Mouse (Mus musculus) skeletal muscle tissue, adult 2 months (tissue): ENCODE results near the gene Fam122b.
A peak's percentile ranks its signal among the peaks of the same experiment; 100 is the strongest.
"Not testable (repeated sequence)": the region's sequence is repeated elsewhere in the genome, so short reads cannot be mapped to it uniquely, and the experiment has no call there.

Experiments
- DNase-seq: peaks from one replicate; pipeline ENCODE4 v3.0.0-alpha.2; 2012; ENCODE audit warnings: low read depth, low spot score

Fam122b gene

GRCm38 (mm10) chrX:53269289-53270062, at the start of gene Fam122b:
Fam122b (minus strand) TSS chrX:53269805.
- peak; percentile 90 for DNase-seq

GRCm38 (mm10) chrX:53287924-53288323, 18.3 kb upstream of the Fam122b start:
- no peak for DNase-seq

- no peak for DNase-seq
These were observed 3.5 kb upstream of the Fam122b start, which contains the start of gene Fam122c for GRCm38 (mm10) chrX:53273124-53273523. Fam122c (plus strand) TSS chrX:53273424.

GRCm38 (mm10) chrX:53271628-53272027, 2.0 kb upstream of the Fam122b start:
- DNase-seq: not testable (repeated sequence)

DNA sequence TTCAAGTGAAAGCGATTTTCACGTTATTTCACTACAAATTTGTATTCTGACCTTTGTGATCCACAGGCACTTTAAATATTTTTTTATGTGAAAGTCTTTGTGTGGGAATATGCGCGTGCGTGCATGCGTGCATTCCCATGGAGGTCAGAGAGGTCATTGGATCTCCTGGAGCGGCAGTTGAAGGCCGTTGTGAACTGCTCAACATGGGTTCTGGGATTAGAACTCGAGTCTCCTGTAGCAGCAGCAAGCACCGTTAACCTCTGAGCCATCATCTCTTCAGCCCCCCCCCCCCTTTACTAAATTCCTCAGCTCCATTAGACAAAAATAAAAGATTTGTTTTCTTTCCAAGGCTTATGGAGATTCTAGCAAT, 443 bp upstream of the Fam122b start:
- DNase-seq: no peak

- peak; percentile 10 for DNase-seq
These were observed 749 bp downstream of the Fam122b start for GRCm38 (mm10) chrX:53268856-53269255.

- no peak for DNase-seq
These were observed 3.4 kb downstream of the Fam122b start for GRCm38 (mm10) chrX:53266186-53266585.

- no peak for DNase-seq
These were observed 14.4 kb downstream of the Fam122b start for GRCm38 (mm10) chrX:53255195-53255594.

GRCm38 (mm10) chrX:53240011-53240410, 29.6 kb downstream of the Fam122b start, which contains the start of gene Plac1:
Plac1 (minus strand) TSS chrX:53240111.
- DNase-seq: no peak

DNA sequence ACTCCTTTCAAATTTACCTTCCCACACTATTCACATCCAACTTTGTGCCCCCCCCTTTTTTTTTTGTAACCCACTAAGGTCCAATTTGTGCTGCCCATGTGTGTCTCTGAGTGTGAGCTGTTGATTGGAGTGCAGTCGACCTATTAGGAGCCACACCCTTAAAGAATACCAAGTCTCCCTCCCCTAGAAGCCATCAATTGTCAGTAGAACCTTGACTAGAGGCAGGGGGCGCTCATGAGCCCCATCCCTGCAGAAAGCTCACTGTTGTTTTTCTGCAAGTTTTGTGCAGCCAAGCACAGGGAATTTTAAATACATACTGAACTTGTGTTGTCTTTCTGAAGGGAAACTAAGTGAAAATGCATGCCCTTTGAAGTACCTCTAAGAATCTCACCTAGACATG, 31.6 kb downstream of the Fam122b start:
- no peak for DNase-seq

GRCm38 (mm10) chrX:53236404-53236803, 33.2 kb downstream of the Fam122b start:
- DNase-seq: no peak

DNA sequence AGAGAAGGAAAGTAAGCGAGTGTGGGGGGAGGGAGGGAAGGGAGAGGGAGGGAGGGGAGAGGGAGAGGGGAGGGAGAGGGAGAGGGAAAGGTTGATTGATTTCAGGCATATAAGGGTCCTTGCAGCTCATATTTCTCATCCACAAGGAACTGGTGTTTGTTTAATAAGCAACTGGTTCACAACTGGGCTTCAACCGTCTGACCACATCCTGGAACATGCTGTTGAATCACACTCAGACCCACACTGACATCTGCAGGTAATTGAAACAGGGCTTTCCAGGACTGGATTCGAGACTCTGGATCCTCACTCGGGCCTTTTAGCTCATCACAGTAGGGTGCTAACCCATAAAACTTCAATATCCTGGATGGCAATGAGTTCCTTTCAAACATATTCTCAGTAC, 35.9 kb downstream of the Fam122b start:
- DNase-seq: no peak

- DNase-seq: no peak
These were observed 37.6 kb downstream of the Fam122b start for GRCm38 (mm10) chrX:53231965-53232364.

- DNase-seq: no peak
These were observed 45.2 kb downstream of the Fam122b start for GRCm38 (mm10) chrX:53224353-53224944.

DNA sequence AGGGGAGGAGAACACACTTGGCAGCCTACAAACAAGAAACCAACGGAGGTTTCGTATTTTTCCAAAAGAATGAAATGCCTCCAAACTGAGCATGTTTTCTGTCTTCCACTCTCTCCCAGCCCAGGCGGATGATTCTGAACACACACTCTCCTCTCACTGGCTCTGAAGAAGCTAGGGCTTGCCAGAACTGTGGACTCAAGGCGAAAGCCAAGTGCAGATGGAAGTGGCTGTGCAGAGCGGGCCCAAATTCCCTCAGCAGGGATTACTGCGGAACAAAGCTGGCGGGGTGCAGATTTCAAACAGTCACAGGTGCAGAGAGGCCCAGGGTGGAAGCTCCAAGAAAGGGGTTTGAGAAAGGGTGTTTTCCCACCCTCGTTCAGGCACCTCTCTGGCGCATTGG, 48.8 kb downstream of the Fam122b start:
- DNase-seq: peak; percentile 56

DNA sequence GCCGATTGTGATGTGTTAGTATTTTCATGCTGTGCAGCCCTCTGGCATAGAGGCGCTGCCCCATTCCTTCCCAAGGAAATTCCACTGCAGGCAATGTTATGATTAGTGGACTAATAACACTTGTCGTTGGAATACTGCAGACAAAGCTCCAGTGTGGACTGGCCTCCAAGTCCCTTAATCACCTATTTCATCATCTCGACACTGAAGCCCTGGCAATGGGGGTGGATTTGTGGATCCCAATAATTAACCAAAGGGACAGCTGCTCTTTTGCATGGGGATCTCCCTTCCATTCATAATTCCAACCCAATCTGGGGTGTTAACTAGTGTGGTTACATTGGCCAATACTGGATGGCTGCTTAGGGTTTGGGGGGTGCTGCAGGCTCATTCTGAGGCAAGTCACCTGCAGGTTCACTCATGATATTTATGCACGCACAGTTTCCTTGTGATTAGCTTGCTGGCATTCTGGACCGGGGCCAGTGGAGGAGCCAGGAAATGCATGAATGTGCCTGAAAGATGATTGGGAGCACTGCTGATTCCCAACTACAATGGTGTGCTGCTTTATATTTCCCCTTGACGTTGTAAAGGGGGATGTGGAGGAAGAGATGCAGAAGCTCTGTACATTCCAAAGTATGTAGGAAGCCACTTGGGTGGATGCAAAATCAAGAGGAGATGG, 54.9 kb downstream of the Fam122b start:
- DNase-seq: peak; percentile 39

DNA sequence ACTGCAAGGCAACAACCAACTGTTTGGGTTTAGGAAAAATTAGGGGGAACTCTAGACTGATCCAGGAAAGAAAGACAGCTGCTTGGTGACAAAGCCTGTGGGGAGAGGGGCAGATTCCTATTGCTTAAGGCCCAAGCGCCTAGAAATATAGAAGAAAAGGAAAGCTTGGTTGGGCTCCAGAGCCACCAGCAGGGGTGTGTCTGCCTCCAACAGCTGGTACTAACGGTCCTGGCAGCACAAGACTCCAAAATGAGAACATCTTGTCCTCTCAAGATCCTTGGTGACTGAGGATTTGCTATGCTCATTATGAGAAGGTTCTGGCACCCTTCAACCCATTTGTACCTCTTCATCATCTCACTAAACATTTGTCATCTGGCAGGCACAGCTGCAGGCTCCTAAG, 55.8 kb downstream of the Fam122b start:
- DNase-seq: peak; percentile 29

DNA sequence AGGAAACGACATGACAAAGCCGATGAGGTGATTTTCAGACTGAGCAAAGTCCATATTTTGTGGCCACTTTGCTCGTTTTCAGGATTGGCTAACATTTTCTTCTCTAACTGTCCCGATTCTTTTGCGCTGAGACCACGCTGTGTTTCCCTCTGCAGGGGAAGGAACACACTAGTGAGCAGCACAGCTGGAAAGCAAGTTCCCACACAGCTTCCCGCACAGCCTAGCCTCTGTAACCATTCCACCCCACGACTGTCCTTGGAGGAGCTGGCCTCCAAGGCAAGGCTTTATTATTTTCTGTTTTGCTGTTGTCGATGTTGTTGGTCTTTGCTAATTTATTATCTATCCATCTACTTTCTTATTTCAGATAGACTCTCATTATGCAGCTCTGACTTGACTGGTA, 57.1 kb downstream of the Fam122b start:
- DNase-seq: no peak

GRCm38 (mm10) chrX:53211756-53212483, 57.7 kb downstream of the Fam122b start:
- DNase-seq: peak; percentile 65

GRCm38 (mm10) chrX:53209431-53209830, 60.2 kb downstream of the Fam122b start:
- no peak for DNase-seq

DNA sequence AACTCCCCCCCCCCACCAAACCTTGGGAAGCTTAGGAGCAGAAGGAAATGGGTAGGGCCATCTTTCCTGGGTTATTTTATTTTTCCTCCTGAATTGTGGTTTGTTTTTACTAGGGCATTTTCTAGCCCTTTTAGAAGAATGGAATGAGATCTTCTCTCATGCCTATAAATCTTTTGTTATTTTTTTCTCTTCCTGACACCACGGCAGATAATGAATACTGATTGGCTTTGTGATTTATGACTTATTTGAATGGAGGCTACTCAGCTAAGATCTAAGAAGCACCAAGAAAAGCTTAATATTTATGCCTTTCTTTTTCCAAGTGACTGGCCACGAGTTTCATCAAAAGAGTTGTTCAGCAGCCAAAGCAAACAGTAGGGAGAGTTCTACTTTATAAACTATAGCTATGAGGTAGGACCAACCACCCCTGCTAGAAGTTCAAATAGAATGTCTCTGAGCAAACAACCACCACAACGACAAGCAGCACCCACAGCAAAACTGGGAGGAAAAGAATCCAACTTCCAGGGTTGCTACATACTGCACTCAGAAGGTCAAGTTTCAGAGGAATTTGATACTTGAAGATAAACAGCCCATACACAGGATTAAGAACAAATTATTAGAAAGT, 64.8 kb downstream of the Fam122b start:
- DNase-seq: no peak
